Mouse (Mus musculus): ENCODE results near the gene Rbm8a2.

DNA sequence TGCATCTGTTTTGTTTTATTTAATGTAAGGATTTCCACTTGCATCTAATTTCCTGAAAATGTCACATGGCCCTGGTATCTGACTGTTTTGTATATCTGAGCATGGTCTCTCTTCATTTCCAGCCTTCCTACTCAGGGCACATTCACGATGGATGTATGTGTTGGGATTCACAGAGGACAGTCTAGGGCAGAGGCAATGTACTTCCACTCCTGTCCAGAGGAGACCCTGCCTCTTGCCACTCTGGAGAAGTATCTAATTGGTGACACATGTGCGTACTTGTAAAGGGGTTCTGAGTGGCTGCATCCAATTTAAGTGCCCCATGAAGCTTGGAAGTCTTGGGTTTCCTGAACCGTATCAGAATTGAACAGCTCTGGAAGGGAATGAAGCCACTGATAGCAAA is 28.5 kb downstream of the Rbm8a2 start:
- no peak for TF ChIP-seq POLR2A (IDR thresholded peaks at IDR 0.05; ENCODE audit: insufficient read length, low read depth)
- no peak for TF ChIP-seq MAX (IDR thresholded peaks at IDR 0.05; ENCODE audit: low read depth)
- no peak for TF ChIP-seq POLR2AphosphoS2 (IDR thresholded peaks at IDR 0.05; ENCODE audit: insufficient read length, low read depth)
- no peak for TF ChIP-seq MYOD1 (IDR thresholded peaks at IDR 0.05; ENCODE audit: control insufficient read depth in 1 of 3, insufficient read length in 2 of 3, low read depth in 2 of 3)
- no peak for TF ChIP-seq CEBPB (IDR thresholded peaks at IDR 0.05; ENCODE audit: insufficient read depth, poor library complexity, severe bottlenecking)
- TF ChIP-seq USF1 (IDR thresholded peaks at IDR 0.05; ENCODE audit: low read depth) = no peak
- no peak for TF ChIP-seq TCF12 (IDR thresholded peaks at IDR 0.05; ENCODE audit: insufficient read depth, poor library complexity, severe bottlenecking)
- TF ChIP-seq E2F4 (IDR thresholded peaks at IDR 0.05; ENCODE audit: insufficient read depth) = no peak
- TF ChIP-seq MYOG (IDR thresholded peaks at IDR 0.05; ENCODE audit: control insufficient read depth in 1 of 3, insufficient read depth in 1 of 3, insufficient read length in 2 of 3, low read depth in 2 of 3) = no peak
- no peak for TF ChIP-seq TCF3 (IDR thresholded peaks at IDR 0.05; ENCODE audit: insufficient read length, low read depth)
- no peak for TF ChIP-seq SRF (IDR thresholded peaks at IDR 0.05; ENCODE audit: control insufficient read depth, insufficient read length, low read depth)

Measured in myocyte (in vitro differentiated cells).